Mouse (Mus musculus): ENCODE results near the gene Rpp40.

DNA sequence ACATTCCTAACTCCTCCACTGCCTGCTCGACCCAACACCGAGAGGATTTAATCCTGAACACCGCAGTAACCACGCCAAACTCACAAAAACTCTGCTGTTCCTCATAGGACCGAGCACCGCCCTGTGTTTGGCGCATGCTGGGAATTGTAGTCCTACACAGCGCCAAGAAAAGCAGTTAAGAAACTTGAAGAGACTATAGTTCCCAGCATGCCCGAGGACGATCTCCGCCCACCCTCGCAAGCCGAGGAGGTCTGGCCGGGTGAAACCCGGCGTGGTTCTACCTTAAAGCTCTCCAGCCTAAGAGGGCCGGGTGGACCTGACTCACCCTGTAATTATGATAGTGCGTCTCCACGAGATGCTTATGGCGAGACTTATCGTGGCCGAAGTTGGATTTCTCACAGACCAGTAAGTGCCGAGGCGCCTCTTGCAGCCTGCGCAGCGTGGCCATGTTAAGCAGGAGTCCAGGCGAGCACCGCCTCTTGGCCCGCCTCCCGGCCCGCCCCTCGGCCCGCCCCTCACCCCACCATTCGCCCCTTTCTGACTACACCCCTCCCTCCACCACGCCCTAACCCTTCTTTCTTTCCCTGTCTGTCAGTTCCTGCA, at the start of gene Rpp40:
- no peak for TF ChIP-seq CTCF (conservative IDR thresholded peaks at IDR 0.05; ENCODE audit: low read length)
- TF ChIP-seq NANOG (IDR thresholded peaks at IDR 0.05; ENCODE audit: borderline replicate concordance, low read length), result no peak
- TF ChIP-seq POU5F1 (IDR thresholded peaks at IDR 0.05; ENCODE audit: borderline replicate concordance, low read length), result no peak
